16 mouse cellular contexts compared by ENCODE assay signal in genomic region chr14:110921989-110922388, GRCm38 (mm10).
"Had no signal": no experiment of that assay in that cellular context is flagged by ENCODE, and none has a peak within 500 bp of the region (broad histone marks: within the 10 kb centered on the region; RNA-seq: fewer than 3 reads in every experiment).

No protein-coding gene starts in this region.

- H3K4me2 ChIP-seq: neural tube, embryonic 13.5 days; neural tube, embryonic 15.5 days; stomach, embryonic 15.5 days had no signal

- H3K27me3 ChIP-seq: neural tube, embryonic 13.5 days; neural tube, embryonic 15.5 days; stomach, embryonic 15.5 days had no signal

- H3K9me3 ChIP-seq: neural tube, embryonic 13.5 days; neural tube, embryonic 15.5 days; stomach, embryonic 15.5 days had no signal

- DNase-seq: retina, postnatal 1 day; right cerebral cortex, adult 18-20 months; right cerebral cortex, postnatal 14 days; right cerebral cortex, postnatal 25 days; right cerebral cortex, postnatal 4 days; spleen, adult 18-20 months; thymus, adult 18-20 months; thymus, adult 2 months; thymus, postnatal 14 days; thymus, postnatal 25 days; thymus, postnatal 36 days; thymus, postnatal 4 days had no signal

- H3K4me3 ChIP-seq: neural tube, embryonic 13.5 days; neural tube, embryonic 15.5 days; stomach, embryonic 15.5 days had no signal

- H3K4me1 ChIP-seq: neural tube, embryonic 13.5 days; neural tube, embryonic 15.5 days; stomach, embryonic 15.5 days had no signal

- H3K36me3 ChIP-seq: neural tube, embryonic 13.5 days; neural tube, embryonic 15.5 days; stomach, embryonic 15.5 days had no signal

- H3K9ac ChIP-seq: neural tube, embryonic 13.5 days; neural tube, embryonic 15.5 days; stomach, embryonic 15.5 days had no signal

- H3K27ac ChIP-seq: neural tube, embryonic 13.5 days; neural tube, embryonic 15.5 days; stomach, embryonic 15.5 days; stomach, postnatal 0 days had no signal
